Mouse (Mus musculus) CD4-positive, CD25-positive, alpha-beta regulatory T cell, adult 2 months (primary cell): Measurements from ENCODE around the gene Kdelr1.
A peak's percentile ranks its signal among the peaks of the same experiment; 100 is the strongest.

ENCODE experiments used
- DNase-seq: peaks from one replicate; pipeline ENCODE4 v3.0.0-alpha.2; 2012; ENCODE audit warnings: low read depth, low spot score

Kdelr1 gene

GRCm38 (mm10) chr7:45872624-45873023 is at the start of gene Kdelr1:
Gene Kdelr1, plus strand, starts transcription at chr7:45872772.
- DNase-seq, result peak; percentile 93

GRCm38 (mm10) chr7:45824598-45824997 is 48.0 kb upstream of the Kdelr1 start, which contains the start of gene Kcnj14:
Gene Kcnj14, minus strand, starts transcription at chr7:45824782.
- DNase-seq, result no peak

DNA sequence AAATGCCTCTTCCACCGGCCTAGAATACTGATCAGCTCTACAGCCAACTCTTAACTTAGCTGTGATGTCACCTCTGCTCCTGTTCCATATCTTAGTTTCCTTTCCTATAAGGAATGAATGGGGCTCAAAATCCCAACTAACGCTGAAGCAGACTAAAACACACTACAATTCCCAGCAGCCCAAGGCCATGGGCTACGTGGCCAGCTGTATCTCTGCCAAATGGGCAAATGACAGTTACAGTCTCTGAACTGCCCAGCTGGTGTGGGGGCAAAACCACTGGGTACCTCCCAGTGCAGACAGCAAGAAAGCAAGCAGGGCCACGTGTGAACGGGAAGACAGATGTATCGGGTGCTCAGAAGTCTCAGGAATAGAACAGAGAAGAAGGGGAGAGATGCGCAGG is 45.9 kb upstream of the Kdelr1 start:
- DNase-seq, result no peak

DNA sequence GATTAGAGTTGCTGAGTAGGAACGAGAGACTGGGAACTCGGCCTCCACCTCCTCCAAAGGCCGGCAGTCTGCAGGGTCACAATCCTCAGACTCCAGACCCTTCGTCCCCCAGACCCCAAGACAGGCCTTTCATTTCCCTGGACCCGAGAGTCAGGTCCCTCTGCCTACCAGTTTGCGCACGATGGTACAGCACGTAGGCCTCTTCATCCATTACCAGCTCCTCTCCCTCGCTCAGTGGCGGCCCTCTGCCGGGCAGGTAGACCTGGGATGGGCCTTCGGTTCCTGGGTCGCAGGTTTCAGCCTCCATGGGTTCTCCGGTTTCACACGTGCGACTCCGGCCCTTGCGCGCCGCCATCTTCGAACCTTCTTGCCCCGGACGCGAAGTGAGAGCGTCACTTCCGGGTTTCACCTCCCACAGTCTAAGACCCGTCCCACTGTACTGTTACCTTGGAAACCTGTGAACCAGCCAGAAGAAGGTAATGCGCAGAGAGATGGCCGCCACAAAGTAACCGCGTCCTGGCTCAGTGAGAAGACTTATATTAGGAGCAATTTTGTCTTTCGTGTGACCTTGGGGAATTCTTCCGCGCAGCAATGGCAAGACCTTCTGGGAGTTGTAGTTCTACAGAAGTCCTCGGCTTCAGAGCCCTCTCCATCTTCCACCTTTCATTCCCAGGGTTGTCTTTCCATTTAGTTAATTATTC is 42.0 kb upstream of the Kdelr1 start, which contains the start of gene Grwd1:
Gene Grwd1 (minus strand): TSS at position 518 of the 701 bp plus-strand sequence.
- peak; percentile 95 for DNase-seq

GRCm38 (mm10) chr7:45831128-45831525 is 41.4 kb upstream of the Kdelr1 start:
- no peak for DNase-seq

DNA sequence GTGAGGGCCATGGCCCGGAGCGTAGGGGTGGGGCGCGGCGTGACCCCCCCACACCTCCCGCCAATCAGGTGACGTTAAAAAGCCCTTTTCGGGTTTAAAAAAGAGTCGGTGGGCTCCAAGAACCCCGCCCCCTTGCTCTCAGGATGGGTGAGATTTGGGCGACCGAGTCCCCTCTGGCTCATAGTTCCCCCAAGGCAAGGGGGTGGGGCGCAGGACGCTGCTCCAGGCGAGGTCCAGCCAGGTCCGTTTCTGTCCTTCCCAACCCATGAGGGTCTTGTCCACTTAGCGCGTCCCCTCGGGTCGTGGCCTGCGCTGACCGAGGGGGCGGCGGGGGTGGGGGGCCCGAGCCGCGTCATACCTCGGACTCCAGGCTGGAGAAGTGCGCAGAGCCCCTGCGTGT is 40.1 kb upstream of the Kdelr1 start:
- no peak for DNase-seq

DNA sequence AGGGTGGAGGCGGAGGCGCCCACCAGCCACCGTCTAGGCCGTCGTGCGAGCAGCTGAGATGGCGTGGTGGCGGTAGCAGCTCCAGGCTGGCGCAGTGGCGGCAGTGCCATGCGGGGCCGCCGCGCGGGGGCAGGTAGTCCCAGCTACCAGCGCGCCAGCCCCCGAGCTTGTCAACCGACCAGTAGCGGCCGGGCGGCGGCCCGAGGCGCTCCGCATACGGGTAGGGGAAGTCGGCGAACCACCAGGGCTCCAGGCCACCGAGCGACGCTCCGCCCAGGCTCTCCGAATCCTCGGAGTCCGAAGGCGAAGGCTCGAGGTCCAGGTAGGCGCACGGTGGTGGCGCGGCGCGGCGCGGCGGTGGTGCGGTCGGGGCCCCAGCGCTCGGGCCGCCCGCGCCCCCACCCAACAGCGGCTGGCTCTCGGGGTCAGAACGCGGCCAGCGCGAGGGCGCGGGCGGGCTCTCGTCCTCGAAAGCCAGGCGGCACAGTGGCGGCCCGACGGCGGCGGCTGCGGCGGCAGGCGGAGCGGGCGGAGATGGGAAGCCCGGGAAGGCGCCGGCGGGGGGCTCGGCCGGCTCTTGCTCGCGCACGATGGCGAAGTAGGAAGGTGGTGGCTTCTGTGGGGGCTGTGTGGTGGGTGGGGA is 39.3 kb upstream of the Kdelr1 start:
- DNase-seq, result peak; percentile 34

- DNase-seq, result no peak
These were observed 38.6 kb upstream of the Kdelr1 start for GRCm38 (mm10) chr7:45833924-45834323.

DNA sequence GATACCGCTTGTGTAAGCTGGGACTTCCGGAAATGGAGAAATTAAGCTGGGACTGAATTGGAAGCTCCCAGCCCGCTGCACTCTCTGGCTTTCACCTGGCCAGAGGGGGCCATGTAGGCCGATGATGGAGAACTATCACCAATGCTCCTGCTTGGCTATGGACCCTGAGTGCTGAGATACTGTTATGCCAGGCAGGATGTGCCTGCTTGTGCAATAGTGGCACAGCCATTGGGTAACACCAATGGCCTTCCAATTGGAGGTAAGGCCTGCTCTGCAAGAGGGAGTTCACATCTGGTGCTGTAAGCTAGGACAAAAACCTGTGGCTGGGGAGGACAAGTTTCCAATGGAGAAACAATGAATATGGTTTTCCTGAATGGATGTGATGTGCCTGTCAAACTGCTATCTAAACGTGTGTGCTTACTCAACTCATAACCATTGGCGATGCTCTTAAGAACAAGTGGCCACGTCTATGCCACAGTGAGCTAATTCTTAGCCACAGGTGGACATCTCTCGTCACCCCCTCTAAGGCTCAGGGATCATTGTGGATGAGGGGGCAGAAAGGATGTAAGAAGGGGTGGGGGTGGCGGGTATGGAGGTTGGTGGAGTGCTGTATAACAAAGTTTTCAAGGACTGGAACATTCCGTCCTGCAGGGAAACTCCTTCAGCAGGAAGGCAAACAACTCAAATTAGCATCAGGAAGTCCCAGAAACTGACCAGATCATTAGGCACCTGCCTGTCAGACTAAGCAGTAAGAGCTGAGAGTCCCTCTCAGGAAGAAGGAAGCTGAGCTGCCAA is 29.4 kb upstream of the Kdelr1 start:
- DNase-seq, result no peak

DNA sequence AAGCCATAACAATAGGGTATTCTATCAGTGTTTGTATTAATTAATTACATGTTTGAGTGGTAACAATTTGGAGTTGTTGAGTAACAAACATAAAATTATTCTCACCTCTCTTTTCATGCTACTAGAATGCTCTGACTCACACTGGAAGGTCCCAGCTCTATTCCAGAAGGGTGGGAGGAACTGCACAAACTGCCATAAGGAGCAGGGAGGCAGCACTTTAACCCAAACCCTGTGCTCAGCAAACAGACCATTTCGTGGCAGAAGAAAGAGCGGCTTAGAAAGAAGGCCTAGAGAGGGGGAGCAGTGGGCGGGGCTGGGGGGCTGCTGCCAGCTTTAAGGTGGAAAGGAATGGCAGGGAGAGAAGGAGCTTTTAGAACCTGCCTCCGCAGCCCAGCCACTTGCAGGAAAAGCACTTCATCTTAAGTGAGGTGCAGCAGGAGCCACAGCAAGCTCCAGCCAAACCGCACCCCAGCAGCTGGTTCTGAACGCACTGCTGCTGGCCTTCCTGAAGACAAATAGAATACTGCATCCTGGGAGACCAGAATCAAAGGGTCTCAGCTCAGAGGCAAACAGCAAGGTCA is 24.0 kb upstream of the Kdelr1 start:
- DNase-seq, result no peak

GRCm38 (mm10) chr7:45850661-45851060 is 21.9 kb upstream of the Kdelr1 start:
- no peak for DNase-seq

DNA sequence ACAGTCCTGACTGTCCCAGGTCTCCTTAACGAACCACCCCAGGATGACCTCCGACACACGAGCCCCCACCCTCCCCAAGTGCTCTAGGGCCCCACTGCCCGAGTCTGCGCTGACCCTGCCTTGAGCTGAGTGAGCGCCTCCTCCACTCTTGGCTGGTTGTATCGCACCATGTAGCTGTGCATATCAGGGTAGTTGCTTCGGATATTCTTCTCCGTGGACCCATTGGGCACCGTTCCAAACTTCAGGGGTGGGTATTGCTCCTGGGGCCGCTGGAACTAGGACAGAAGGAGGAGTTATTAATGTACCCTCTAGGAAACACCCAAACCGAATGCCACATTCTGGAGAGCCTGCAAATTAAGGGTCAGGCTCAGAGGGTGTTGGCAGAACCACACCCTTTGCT is 19.5 kb upstream of the Kdelr1 start:
- DNase-seq, result no peak

DNA sequence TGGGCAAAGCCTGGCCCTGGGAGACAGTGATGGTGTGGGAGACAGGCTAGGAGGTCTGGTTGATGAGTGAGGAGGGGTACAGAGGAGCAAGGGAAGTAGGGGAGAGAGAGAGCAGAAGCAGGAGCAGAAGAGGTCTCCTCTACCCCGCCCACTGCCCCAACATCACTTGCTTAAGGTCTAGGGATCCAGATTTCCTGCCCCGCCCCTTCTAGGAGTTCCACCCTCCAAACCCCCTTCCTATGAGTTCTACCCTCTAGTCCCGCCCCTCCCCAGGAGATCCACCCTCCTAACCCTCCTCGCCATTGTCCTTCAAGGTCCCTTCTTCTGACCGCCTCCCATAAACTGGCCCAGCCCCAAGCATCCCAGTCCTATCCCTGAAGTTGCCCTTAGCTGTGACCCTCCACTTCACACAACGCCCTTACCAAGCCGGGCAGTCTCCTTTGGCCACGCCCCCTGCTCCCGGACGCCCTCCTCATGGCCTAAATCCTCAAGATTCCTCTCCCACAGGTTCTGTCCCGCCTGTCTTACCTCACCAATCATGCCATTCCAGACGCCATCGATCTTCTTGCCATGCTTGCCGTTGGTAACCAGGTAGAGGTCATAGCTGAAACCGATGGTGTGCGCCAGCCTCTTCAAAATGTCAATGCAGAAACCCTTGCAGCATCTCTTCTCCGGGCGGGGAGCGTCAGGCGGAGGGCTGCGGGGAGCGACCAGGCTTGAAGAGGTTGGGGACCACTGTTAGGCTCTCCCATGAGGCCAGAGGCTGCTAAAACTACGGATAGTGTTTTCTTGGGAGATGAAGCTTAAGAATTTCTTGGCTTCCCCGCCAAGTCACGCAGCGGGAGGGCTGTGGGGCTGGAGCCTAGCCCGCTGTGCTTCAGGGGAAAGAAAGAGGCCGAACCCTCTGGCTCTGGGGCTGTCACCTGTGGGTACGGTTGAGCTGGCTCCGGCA is 15.3 kb upstream of the Kdelr1 start:
- DNase-seq, result peak; percentile 22

- DNase-seq, result no peak
These were observed 13.6 kb upstream of the Kdelr1 start for GRCm38 (mm10) chr7:45859008-45859407.

DNA sequence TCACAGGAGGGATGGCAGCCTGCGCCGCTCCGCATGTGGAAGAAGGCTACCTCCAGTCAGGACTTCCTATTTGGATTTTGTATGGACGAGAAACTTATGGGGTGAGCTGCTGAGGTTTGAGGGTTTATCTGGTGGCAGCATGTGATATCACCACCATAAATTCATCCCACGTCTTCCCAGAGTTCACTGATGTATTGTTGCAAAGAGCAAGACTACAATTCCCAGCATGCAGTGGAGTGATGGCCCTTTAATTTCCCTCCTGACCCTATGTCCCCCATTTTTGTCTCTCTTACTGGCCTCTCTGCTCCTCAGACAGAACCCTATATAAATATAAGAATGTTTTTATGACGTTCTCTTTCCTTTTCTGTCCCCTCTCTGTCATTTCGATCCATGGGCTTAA is 9.8 kb upstream of the Kdelr1 start:
- DNase-seq, result no peak

- DNase-seq, result no peak
These were observed 8.1 kb upstream of the Kdelr1 start for GRCm38 (mm10) chr7:45864435-45864834.

DNA sequence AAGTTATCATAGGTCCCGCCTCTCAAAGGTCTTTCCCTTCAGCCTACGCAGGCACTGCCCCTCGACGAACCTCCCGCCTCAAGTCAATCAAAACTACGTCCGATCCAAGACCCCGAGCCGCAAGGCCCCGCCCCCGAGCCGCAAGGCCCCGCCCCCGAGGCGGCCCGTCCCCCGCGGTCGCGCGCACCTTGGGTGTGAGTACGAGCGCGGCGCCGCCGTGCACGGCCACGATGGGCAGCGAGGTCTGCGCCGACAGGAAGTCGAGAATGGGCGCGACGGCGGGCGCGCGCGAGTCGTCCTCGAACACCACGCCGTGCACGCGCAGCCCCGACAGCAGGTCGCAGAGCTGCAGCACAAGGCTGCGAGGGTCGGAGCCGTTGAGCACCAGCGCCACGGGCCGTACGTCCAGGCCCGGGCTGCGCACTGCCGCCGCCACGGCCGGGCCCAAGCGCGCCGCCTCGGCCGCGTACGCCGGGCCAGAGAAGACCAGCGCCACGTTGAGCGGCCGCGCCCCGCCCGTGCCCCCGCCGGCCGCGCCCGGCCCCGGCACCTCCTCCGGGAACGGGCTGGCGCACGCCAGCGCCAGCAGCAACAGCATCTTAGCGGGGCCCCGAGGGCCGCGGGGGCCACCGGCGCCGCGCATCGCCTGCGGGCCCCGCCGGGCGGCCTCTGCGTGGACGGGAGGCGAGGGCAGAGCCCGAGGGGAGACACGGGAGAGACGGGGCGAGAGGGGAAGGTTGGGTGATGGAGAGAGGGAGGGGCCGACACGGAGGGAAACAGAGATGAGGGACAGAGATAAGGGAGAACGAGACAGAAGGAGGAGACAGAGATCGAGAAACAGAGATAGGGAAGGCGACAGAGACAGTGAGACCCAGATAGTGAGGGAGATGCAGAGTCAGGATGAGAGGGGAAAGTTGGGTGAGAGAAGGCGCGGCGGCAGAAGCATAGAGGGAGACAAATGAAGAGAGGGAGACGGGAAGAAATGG is 6.4 kb upstream of the Kdelr1 start:
- DNase-seq, result peak; percentile 95

GRCm38 (mm10) chr7:45867871-45868270 is 4.7 kb upstream of the Kdelr1 start:
- no peak for DNase-seq

- no peak for DNase-seq
These were observed 3.4 kb upstream of the Kdelr1 start for GRCm38 (mm10) chr7:45869107-45869670.
